Comparison of ENCODE assay signal across 7 mouse cellular contexts in the genomic region with DNA sequence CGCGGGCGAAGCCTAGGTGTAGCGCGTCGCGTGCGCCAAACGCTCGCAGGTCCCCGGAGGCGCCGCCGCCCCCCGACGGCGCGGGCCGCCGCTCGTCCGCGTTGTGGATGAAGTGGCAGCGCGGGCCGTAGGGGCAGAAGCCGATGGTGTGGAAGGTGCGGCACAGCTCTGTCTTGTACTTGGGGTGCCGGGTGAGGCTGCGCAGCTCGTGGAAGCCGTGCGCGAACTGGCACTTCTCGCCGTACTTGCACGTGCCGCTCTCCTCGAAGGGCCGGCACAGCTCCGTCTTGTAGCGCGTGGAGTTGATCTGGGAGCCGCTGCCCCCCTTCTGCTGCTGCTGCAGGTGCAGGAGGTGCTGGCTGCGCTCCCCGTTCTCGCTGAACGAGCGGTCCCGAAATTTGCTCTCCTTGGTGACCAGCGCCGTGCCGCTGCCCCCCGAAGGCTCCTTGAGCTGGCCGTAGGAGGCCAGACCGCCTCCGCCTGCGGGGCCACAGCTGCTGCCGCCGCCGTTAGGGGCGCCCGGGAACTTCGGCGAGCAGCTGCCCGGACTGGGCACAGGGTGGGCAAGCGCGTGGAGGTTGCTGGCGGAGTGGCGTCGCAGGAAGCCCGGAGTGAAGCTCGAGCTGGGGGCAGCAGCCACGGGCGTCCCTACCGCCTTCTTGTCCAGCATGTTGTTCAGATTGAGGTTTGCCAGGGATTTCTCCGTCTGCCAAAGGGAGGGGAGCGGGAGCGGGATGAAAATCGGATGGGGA. TPM values are rescaled to one million over a fixed set of nuclear protein-coding genes. Genes with fewer than 3 reads are reported as not detected.
DNase-seq lines count a peak whose midpoint lies in the region; ATAC-seq lines count a peak whose summit lies in the region.

No protein-coding gene starts in this region.

- peak overlapping the region; percentile 65 for H3K27ac ChIP-seq in forebrain, embryonic 16.5 days (ENCODE audit: low read length)
- H3K27ac ChIP-seq in hindbrain, embryonic 15.5 days (replicated peaks) = peak overlapping the region; percentile 79
- H3K27ac ChIP-seq in liver, embryonic 11.5 days (ENCODE audit: low read depth, low read length) = peak overlapping the region; percentile 97
- peak overlapping the region; percentile 79 for H3K27ac ChIP-seq in neural tube, embryonic 11.5 days (ENCODE audit: low read depth, low read length)

- peak overlapping the region; percentile 57 for H3K4me2 ChIP-seq in forebrain, embryonic 16.5 days (ENCODE audit: low read length)
- H3K4me2 ChIP-seq in hindbrain, embryonic 15.5 days = peak overlapping the region; percentile 54
- H3K4me2 ChIP-seq in liver, embryonic 11.5 days = peak overlapping the region; percentile 84
- H3K4me2 ChIP-seq in neural tube, embryonic 11.5 days (ENCODE audit: low read depth) = peak overlapping the region; percentile 69

- peak overlapping the region; percentile 65 for H3K9ac ChIP-seq in forebrain, embryonic 16.5 days (replicated peaks; ENCODE audit: low read depth, low read length)
- peak overlapping the region; percentile 53 for H3K9ac ChIP-seq in hindbrain, embryonic 15.5 days
- peak overlapping the region; percentile 97 for H3K9ac ChIP-seq in liver, embryonic 11.5 days (ENCODE audit: low read depth, low read length)
- H3K9ac ChIP-seq in neural tube, embryonic 11.5 days (ENCODE audit: low read length) = peak overlapping the region; percentile 90

- ATAC-seq in forebrain, embryonic 16.5 days = no peak
- ATAC-seq in hindbrain, embryonic 15.5 days (ENCODE audit: low FRiP score, low read depth) = no peak
- no peak for ATAC-seq in liver, embryonic 11.5 days (replicated peaks; ENCODE audit: low FRiP score)
- ATAC-seq in neural tube, embryonic 11.5 days (ENCODE audit: insufficient read depth, low FRiP score, low TSS enrichment) = no peak; the same call in 1 of the 2 replicates

- H3K27me3 ChIP-seq in forebrain, embryonic 16.5 days (replicated peaks; ENCODE audit: control insufficient read depth, insufficient read depth, low read length) = peaks cover 6% of the 10 kb centered on the region; the same call in 1 of the 2 replicates
- peaks cover 16% of the 10 kb centered on the region for H3K27me3 ChIP-seq in hindbrain, embryonic 15.5 days
- no peaks in the 10 kb centered on the region for H3K27me3 ChIP-seq in liver, embryonic 11.5 days (replicated peaks; ENCODE audit: control insufficient read depth, insufficient read depth, low read length)
- no peaks in the 10 kb centered on the region for H3K27me3 ChIP-seq in neural tube, embryonic 11.5 days (ENCODE audit: control insufficient read depth, insufficient read depth, low read length)

- H3K36me3 ChIP-seq in forebrain, embryonic 16.5 days (ENCODE audit: control insufficient read depth, insufficient read depth) = no peaks in the 10 kb centered on the region
- no peaks in the 10 kb centered on the region for H3K36me3 ChIP-seq in hindbrain, embryonic 15.5 days
- peaks cover 19% of the 10 kb centered on the region for H3K36me3 ChIP-seq in liver, embryonic 11.5 days (ENCODE audit: control insufficient read depth, insufficient read depth, low read length)
- peaks cover 8% of the 10 kb centered on the region for H3K36me3 ChIP-seq in neural tube, embryonic 11.5 days (ENCODE audit: control insufficient read depth, insufficient read depth, low read length)

- no peaks in the 10 kb centered on the region for H3K9me3 ChIP-seq in forebrain, embryonic 16.5 days (ENCODE audit: control insufficient read depth, low read length)
- H3K9me3 ChIP-seq in hindbrain, embryonic 15.5 days = no peaks in the 10 kb centered on the region
- no peaks in the 10 kb centered on the region for H3K9me3 ChIP-seq in liver, embryonic 11.5 days (ENCODE audit: control insufficient read depth, low read length)
- no peaks in the 10 kb centered on the region for H3K9me3 ChIP-seq in neural tube, embryonic 11.5 days (ENCODE audit: control insufficient read depth, low read length)

- WGBS in forebrain, embryonic 16.5 days = under 1% methylated on average over 78 of the region's 80 CpGs
- WGBS in hindbrain, embryonic 15.5 days = under 1% methylated on average over 79 of the region's 80 CpGs
- WGBS in liver, embryonic 11.5 days = under 1% methylated on average over 80 of the region's 80 CpGs
- under 1% methylated on average over 80 of the region's 80 CpGs for WGBS in neural tube, embryonic 11.5 days

- peaks cover 27% of the 10 kb centered on the region for H3K4me1 ChIP-seq in forebrain, embryonic 16.5 days (replicated peaks; ENCODE audit: control insufficient read depth, insufficient read depth, low read length)
- peaks cover 44% of the 10 kb centered on the region for H3K4me1 ChIP-seq in hindbrain, embryonic 15.5 days (replicated peaks)
- peaks cover 38% of the 10 kb centered on the region for H3K4me1 ChIP-seq in liver, embryonic 11.5 days (replicated peaks; ENCODE audit: control insufficient read depth, insufficient read depth, low read length)
- H3K4me1 ChIP-seq in neural tube, embryonic 11.5 days (ENCODE audit: control insufficient read depth, insufficient read depth, low read length) = peaks cover 29% of the 10 kb centered on the region

- DNase-seq in ES-CJ7 (ENCODE audit: low read depth, low spot score) = peak; percentile 35
- DNase-seq in adrenal gland, adult 2 months = peak; percentile 83
- DNase-seq in liver, embryonic 11.5 days (ENCODE audit: low spot score) = peak; percentile 79
- DNase-seq in neural tube, embryonic 11.5 days (ENCODE audit: low spot score) = peak; percentile 58
- DNase-seq in thymus, postnatal 25 days = peak; percentile 79

- peak overlapping the region; percentile 51 for H3K4me3 ChIP-seq in forebrain, embryonic 16.5 days (replicated peaks; ENCODE audit: low read length)
- H3K4me3 ChIP-seq in hindbrain, embryonic 15.5 days = peak overlapping the region; percentile 46
- H3K4me3 ChIP-seq in liver, embryonic 11.5 days (ENCODE audit: low read depth, low read length) = peak overlapping the region; percentile 93
- peak overlapping the region; percentile 79 for H3K4me3 ChIP-seq in neural tube, embryonic 11.5 days (ENCODE audit: low read depth, low read length)

RNA-seq across cellular contexts. Expression of a gene that starts 1.1 kb away (rescaled TPM):
- 10 to 100 TPM; 53.6 to 87.6 TPM for total RNA-seq in adrenal gland, adult 2 months (2021)
- polyA plus RNA-seq in adrenal gland, adult 2 months (2012; rRNA removed) = 159 and 170 TPM in 2 replicates
- polyA plus RNA-seq in forebrain, embryonic 16.5 days (2015; fragmentation: Nextera tagmentation; extraction: Ambion mirVana) = 3.4 and 4.2 TPM in 2 replicates
- polyA plus RNA-seq in hindbrain, embryonic 15.5 days (2015; fragmentation: Nextera tagmentation; extraction: Ambion mirVana) = 5.1 and 5.3 TPM in 2 replicates
- 24.7 and 26.7 TPM in 2 replicates for polyA plus RNA-seq in liver, embryonic 11.5 days (2014; fragmentation: Nextera tagmentation; extraction: Ambion mirVana)
- polyA plus RNA-seq in neural tube, embryonic 11.5 days (2014; fragmentation: Nextera tagmentation; extraction: Ambion mirVana) = 14.0 and 15.5 TPM in 2 replicates
